Mouse (Mus musculus): ENCODE data around the gene B9d2.

DNA sequence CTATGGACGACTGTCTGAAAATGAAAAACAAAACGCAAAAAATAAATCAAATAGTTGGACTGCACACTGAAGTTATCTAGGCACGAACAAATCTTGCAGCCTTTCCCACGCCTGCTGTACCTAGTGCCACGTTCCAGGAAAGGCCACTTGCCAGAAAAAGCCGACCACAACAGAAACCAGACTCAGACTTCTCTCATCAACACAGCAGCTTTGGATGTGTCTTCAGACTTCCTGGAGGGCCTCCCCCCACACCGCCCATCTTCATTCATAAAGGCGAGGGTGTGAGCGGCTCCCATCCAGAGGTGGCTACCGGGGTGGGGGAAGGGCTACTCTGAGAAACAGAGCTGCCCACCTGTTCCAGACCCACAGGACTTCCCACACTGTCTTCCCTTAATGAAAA lies 36.4 kb upstream of the B9d2 start:
- TF ChIP-seq CTCF (IDR thresholded peaks at IDR 0.05; ENCODE audit: low read depth, low read length) (no peak), POLR2A (IDR thresholded peaks at IDR 0.05; ENCODE audit: extremely low read depth, insufficient read depth, low read length) (no peak)
